Mouse (Mus musculus) stomach, postnatal 0 days (tissue): ENCODE measurements around the gene Ascc1. TPM values are rescaled to one million over a fixed set of nuclear protein-coding genes. Genes with fewer than 3 reads are reported as not detected.
"Not testable (repeated sequence)": the region's sequence is repeated elsewhere in the genome, so short reads cannot be mapped to it uniquely, and the experiment has no call there.

Experiments
- ATAC-seq: fragments of 200-750 bp; cut with Nextera tagmentation; 2 replicates; pipeline ENCODE4 v1.8.0; 2017; ENCODE audit not compliant: low FRiP score, low TSS enrichment
- DNase-seq: peaks from one replicate; pipeline ENCODE4 v3.0.0-alpha.2; 2016; ENCODE audit warnings: low spot score
- H3K27ac ChIP-seq: fragments of 300-500 bp; sonication (generic); replicated peaks from 2 replicates; pipeline ENCODE4 v1.5.1; 2014; ENCODE audit warnings: mild to moderate bottlenecking, control low read depth
- H3K27me3 ChIP-seq: fragments of 300-500 bp; sonication (generic); 2 replicates; pipeline ENCODE4 v1.6.1; 2014; ENCODE audit warnings: low read length; ENCODE audit not compliant: control insufficient read depth, insufficient read depth
- H3K36me3 ChIP-seq: fragments of 300-500 bp; sonication (generic); 2 replicates; pipeline ENCODE4 v1.6.1; 2014; ENCODE audit warnings: low read length, mixed read lengths; ENCODE audit not compliant: control insufficient read depth, insufficient read depth
- H3K4me1 ChIP-seq: fragments of 300-500 bp; sonication (generic); replicated peaks from 2 replicates; pipeline ENCODE4 v1.6.1; 2014; ENCODE audit warnings: antibody characterized with exemption; ENCODE audit not compliant: control insufficient read depth, insufficient read depth
- H3K4me2 ChIP-seq: fragments of 300-500 bp; sonication (generic); replicated peaks from 2 replicates; pipeline ENCODE4 v1.6.1; 2014; ENCODE audit warnings: low read depth, mild to moderate bottlenecking, control low read depth, moderate library complexity
- H3K4me3 ChIP-seq: fragments of 300-500 bp; sonication (generic); 2 replicates; pipeline ENCODE4 v1.5.1; 2014; ENCODE audit warnings: low read depth, low read length, control low read depth
- H3K9ac ChIP-seq: fragments of 300-500 bp; sonication (generic); 2 replicates; pipeline ENCODE4 v1.6.1; 2014; ENCODE audit warnings: mild to moderate bottlenecking, low read length, control low read depth, mixed read lengths
- H3K9me3 ChIP-seq: fragments of 300-500 bp; sonication (generic); 2 replicates; pipeline ENCODE4 v1.6.1; 2016; ENCODE audit warnings: low read length; ENCODE audit not compliant: control insufficient read depth
- CTCF ChIP-seq: IDR thresholded peaks from 2 replicates; pipeline ENCODE4 v1.5.1; 2016; ENCODE audit warnings: antibody characterized with exemption, low read depth, mild to moderate bottlenecking, moderate library complexity
- EP300 ChIP-seq: optimal IDR thresholded peaks from 2 replicates; pipeline ENCODE3; 2016; ENCODE audit warnings: antibody characterized with exemption
- WGBS: fragments of 180-500 bp; shearing (Covaris S2); extraction: QIAGEN DNeasy Blood & Tissue Kit; methylation state at CpG from one replicate; pipeline ENCODE4 v1.1.7; 2014; 5-methylcytosine and 5-hydroxymethylcytosine counted together
- polyA plus RNA-seq: library from polyadenylated mRNA; unstranded; fragments of >200 nt; fragmentation: Nextera tagmentation; extraction: Ambion mirVana; gene quantifications from 2 replicates; pipeline ENCODE4 v1.2.1, GENCODE M21; 2015

Ascc1 gene
- polyA plus RNA-seq, 1 experiment from 2014 or later: 29.0 TPM

GRCm38 (mm10) chr10:60125529-60126327 is 123.1 kb downstream of the Ascc1 start:
- no peak overlapping the region for H3K9ac ChIP-seq
- H3K4me1 ChIP-seq: no peaks in the 10 kb centered on the region
- ATAC-seq (peak; percentile 70), DNase-seq (peak; percentile 60)
- no peaks in the 10 kb centered on the region for H3K9me3 ChIP-seq
- H3K36me3 ChIP-seq: no peaks in the 10 kb centered on the region
- WGBS: 22% methylated on average over 20 of the region's 22 CpGs
- no peak overlapping the region for H3K27ac ChIP-seq
- no peak for TF ChIP-seq CTCF
- TF ChIP-seq EP300: no peak
- H3K4me3 ChIP-seq: no peak overlapping the region
- H3K4me2 ChIP-seq: peak overlapping the region; percentile 36; the same call in 1 of the 2 replicates
- no peaks in the 10 kb centered on the region for H3K27me3 ChIP-seq

- Histone ChIP-seq H3K36me3 (no peaks in the 10 kb centered on the region), H3K27me3 (no peaks in the 10 kb centered on the region), H3K4me2 (no peak overlapping the region), H3K9ac (no peak overlapping the region), H3K4me1 (no peaks in the 10 kb centered on the region), H3K27ac (no peak overlapping the region), H3K9me3 (no peaks in the 10 kb centered on the region), H3K4me3 (no peak overlapping the region)
- no peak for DNase-seq
- TF ChIP-seq EP300: no peak
- TF ChIP-seq CTCF: no peak
- WGBS: 85% methylated on average over 9 of the region's 9 CpGs
- ATAC-seq: no peak
Measured at GRCm38 (mm10) chr10:60128287-60128686, 125.7 kb downstream of the Ascc1 start.

- Histone ChIP-seq H3K27me3 (no peaks in the 10 kb centered on the region), H3K4me2 (no peak overlapping the region)
- WGBS: 84% methylated on average over 4 of the region's 4 CpGs
Measured at GRCm38 (mm10) chr10:60130504-60130903, 127.9 kb downstream of the Ascc1 start.

GRCm38 (mm10) chr10:60133501-60133900 is 130.9 kb downstream of the Ascc1 start:
- Histone ChIP-seq H3K36me3 (no peaks in the 10 kb centered on the region), H3K4me1 (no peaks in the 10 kb centered on the region), H3K9ac (no peak overlapping the region), H3K9me3 (no peaks in the 10 kb centered on the region), H3K4me2 (no peak overlapping the region), H3K27me3 (no peaks in the 10 kb centered on the region), H3K4me3 (no peak overlapping the region), H3K27ac (no peak overlapping the region; the same call in 1 of the 2 replicates)
- DNase-seq: no peak
- no peak for ATAC-seq
- 29% methylated on average over 6 of the region's 6 CpGs for WGBS
- TF ChIP-seq CTCF (no peak), EP300 (no peak)

More at GRCm38 (mm10) chr10:60130504-60130903, 127.9 kb downstream of the Ascc1 start:
- Histone ChIP-seq H3K4me3 (no peak overlapping the region), H3K36me3 (no peaks in the 10 kb centered on the region), H3K4me1 (no peaks in the 10 kb centered on the region), H3K9ac (no peak overlapping the region), H3K9me3 (no peaks in the 10 kb centered on the region), H3K27ac (no peak overlapping the region)
- DNase-seq (no peak), ATAC-seq (no peak)
- TF ChIP-seq EP300 (no peak), CTCF (no peak)

- no peak for DNase-seq
- Histone ChIP-seq H3K9ac (no peak overlapping the region), H3K36me3 (no peaks in the 10 kb centered on the region), H3K27me3 (no peaks in the 10 kb centered on the region), H3K4me2 (no peak overlapping the region), H3K9me3 (no peaks in the 10 kb centered on the region), H3K27ac (no peak overlapping the region), H3K4me1 (no peaks in the 10 kb centered on the region), H3K4me3 (no peak overlapping the region)
- ATAC-seq: no peak
- TF ChIP-seq EP300 (no peak), CTCF (no peak)
- WGBS: 45% methylated on average over 9 of the region's 9 CpGs
Measured at GRCm38 (mm10) chr10:60134201-60134600, 131.6 kb downstream of the Ascc1 start.

GRCm38 (mm10) chr10:60136010-60136409 is 133.4 kb downstream of the Ascc1 start:
- not testable (repeated sequence) for H3K27me3 ChIP-seq, H3K36me3 ChIP-seq, H3K9ac ChIP-seq, H3K4me2 ChIP-seq, ATAC-seq, H3K4me3 ChIP-seq, H3K9me3 ChIP-seq, DNase-seq, H3K27ac ChIP-seq, H3K4me1 ChIP-seq
- TF ChIP-seq CTCF: peak; percentile 40
- WGBS: 63% methylated on average over 1 of the region's 1 CpGs
